8 mouse cellular contexts compared by ENCODE assay signal in the genomic region with DNA sequence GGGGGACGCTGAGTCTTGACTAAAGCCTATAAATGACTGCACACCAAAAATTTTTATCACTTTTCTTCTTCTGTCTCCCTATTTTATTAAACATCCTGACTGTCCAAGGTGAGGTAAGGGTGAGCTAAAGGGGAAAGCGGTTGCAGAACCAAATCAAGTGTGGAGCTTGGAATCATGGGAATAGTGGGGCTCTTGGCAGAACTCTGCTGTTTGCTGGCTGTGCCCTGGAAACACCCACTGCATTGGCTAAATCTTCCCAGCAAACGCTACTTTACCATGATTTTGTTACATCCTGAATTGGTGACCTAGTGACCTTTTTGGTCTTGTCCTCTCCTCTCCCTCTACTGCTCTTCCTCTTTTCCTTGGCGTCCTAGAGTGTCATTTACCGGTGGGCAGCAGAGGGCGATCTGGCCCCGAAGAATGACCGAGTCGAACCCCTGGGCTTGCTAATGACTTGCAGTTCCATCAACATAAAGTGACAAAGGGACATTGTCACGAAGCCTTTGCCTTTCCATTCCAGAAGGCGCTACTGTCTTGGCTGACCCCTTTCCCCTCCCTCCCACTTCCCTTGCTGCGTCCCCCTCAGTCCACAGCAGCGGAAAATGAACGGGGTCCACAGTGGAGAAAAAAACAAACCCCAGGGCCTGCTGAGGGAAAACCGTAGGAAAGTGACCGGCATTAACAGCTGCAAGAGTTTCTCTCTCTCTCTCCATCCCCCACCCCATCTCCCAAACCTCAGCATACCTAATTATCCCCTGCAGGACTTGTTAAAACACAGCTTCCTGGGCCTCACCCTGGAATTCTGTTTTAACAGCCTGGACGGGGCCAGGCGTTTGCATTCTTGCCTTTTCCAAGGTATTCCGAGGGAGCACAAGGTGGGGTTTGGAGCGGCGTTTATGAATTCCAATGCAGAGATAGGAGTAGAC. TPM values are rescaled to one million over a fixed set of nuclear protein-coding genes. Genes with fewer than 3 reads are reported as not detected.
DNase-seq lines count a peak whose midpoint lies in the region; ATAC-seq and TF ChIP-seq lines count a peak whose summit lies in the region.

No protein-coding gene starts in this region.

- peak; percentile 77 for ATAC-seq in erythroid progenitor cell, adult 5-6 weeks (replicated peaks; ENCODE audit: low FRiP score, poor library complexity, severe bottlenecking)
- ATAC-seq in heart, embryonic 12.5 days (ENCODE audit: insufficient number of reproducible peaks, low FRiP score) = peak; percentile 54; the same call in 1 of the 2 replicates
- ATAC-seq in liver, embryonic 12.5 days = no peak
- ATAC-seq in neural tube, embryonic 12.5 days (ENCODE audit: low FRiP score, low read depth) = peak; percentile 77
- peak; percentile 72 for ATAC-seq in stomach, postnatal 0 days (ENCODE audit: low FRiP score, low TSS enrichment)

- peak overlapping the region; percentile 64 for H3K4me2 ChIP-seq in heart, embryonic 12.5 days
- peak overlapping the region; percentile 45 for H3K4me2 ChIP-seq in liver, embryonic 12.5 days
- peak overlapping the region; percentile 58 for H3K4me2 ChIP-seq in neural tube, embryonic 12.5 days (replicated peaks)
- peak overlapping the region; percentile 52 for H3K4me2 ChIP-seq in stomach, postnatal 0 days (replicated peaks; ENCODE audit: low read depth)

- H3K4me1 ChIP-seq in heart, embryonic 12.5 days (replicated peaks) = peaks cover 14% of the 10 kb centered on the region
- peaks cover 8% of the 10 kb centered on the region; the same call in 1 of the 2 replicates for H3K4me1 ChIP-seq in liver, embryonic 12.5 days
- H3K4me1 ChIP-seq in neural tube, embryonic 12.5 days = peaks cover 11% of the 10 kb centered on the region
- H3K4me1 ChIP-seq in stomach, postnatal 0 days (replicated peaks; ENCODE audit: control insufficient read depth, insufficient read depth) = no peaks in the 10 kb centered on the region

- DNase-seq in A20 (ENCODE audit: low read depth, low spot score) = peak; percentile 46
- DNase-seq in brain, embryonic 18.5 days (ENCODE audit: low read depth, low spot score) = peak; percentile 30
- peak; percentile 83 for DNase-seq in kidney, postnatal 10 days
- peak; percentile 77 for DNase-seq in stomach, postnatal 0 days (ENCODE audit: low spot score)

- peak overlapping the region; percentile 19; the same call in 1 of the 2 replicates for H3K27ac ChIP-seq in heart, embryonic 12.5 days (ENCODE audit: poor library complexity, severe bottlenecking)
- no peak overlapping the region for H3K27ac ChIP-seq in liver, embryonic 12.5 days
- peak overlapping the region; percentile 59; the same call in 1 of the 2 replicates for H3K27ac ChIP-seq in neural tube, embryonic 12.5 days
- H3K27ac ChIP-seq in stomach, postnatal 0 days (replicated peaks) = peak overlapping the region; percentile 45; the same call in 1 of the 2 replicates

- H3K9me3 ChIP-seq in heart, embryonic 12.5 days (replicated peaks) = no peaks in the 10 kb centered on the region
- H3K9me3 ChIP-seq in liver, embryonic 12.5 days (replicated peaks) = no peaks in the 10 kb centered on the region
- H3K9me3 ChIP-seq in neural tube, embryonic 12.5 days = no peaks in the 10 kb centered on the region
- H3K9me3 ChIP-seq in stomach, postnatal 0 days (ENCODE audit: control insufficient read depth, low read length) = no peaks in the 10 kb centered on the region

- 10% methylated on average over 21 of the region's 21 CpGs for WGBS in heart, embryonic 12.5 days
- 22% methylated on average over 21 of the region's 21 CpGs for WGBS in liver, embryonic 12.5 days (ENCODE audit: insufficient replicate concordance)
- WGBS in neural tube, embryonic 12.5 days = 3% methylated on average over 21 of the region's 21 CpGs
- WGBS in stomach, postnatal 0 days = 9% methylated on average over 21 of the region's 21 CpGs

- TF ChIP-seq EP300 in stomach, postnatal 0 days (optimal IDR thresholded peaks at IDR 0.05) = no peak

- no peaks in the 10 kb centered on the region for H3K27me3 ChIP-seq in heart, embryonic 12.5 days (replicated peaks)
- H3K27me3 ChIP-seq in liver, embryonic 12.5 days (replicated peaks) = no peaks in the 10 kb centered on the region
- H3K27me3 ChIP-seq in neural tube, embryonic 12.5 days (replicated peaks) = no peaks in the 10 kb centered on the region
- H3K27me3 ChIP-seq in stomach, postnatal 0 days (ENCODE audit: control insufficient read depth, insufficient read depth, low read length) = no peaks in the 10 kb centered on the region

- peak overlapping the region; percentile 33 for H3K4me3 ChIP-seq in heart, embryonic 12.5 days
- no peak overlapping the region for H3K4me3 ChIP-seq in liver, embryonic 12.5 days
- peak overlapping the region; percentile 13; the same call in 1 of the 2 replicates for H3K4me3 ChIP-seq in neural tube, embryonic 12.5 days
- H3K4me3 ChIP-seq in stomach, postnatal 0 days (ENCODE audit: low read depth, low read length) = peak overlapping the region; percentile 14; the same call in 1 of the 2 replicates

- H3K9ac ChIP-seq in heart, embryonic 12.5 days = peak overlapping the region; percentile 67
- no peak overlapping the region for H3K9ac ChIP-seq in liver, embryonic 12.5 days
- H3K9ac ChIP-seq in neural tube, embryonic 12.5 days = peak overlapping the region; percentile 45; the same call in 1 of the 2 replicates
- 0 out of 2 replicates have a peak overlapping the region, but pooled peaks have one; percentile 23 for H3K9ac ChIP-seq in stomach, postnatal 0 days (ENCODE audit: low read length)

- TF ChIP-seq CTCF in stomach, postnatal 0 days (IDR thresholded peaks at IDR 0.05; ENCODE audit: low read depth) = peak; percentile 89

- no peaks in the 10 kb centered on the region for H3K36me3 ChIP-seq in heart, embryonic 12.5 days
- no peaks in the 10 kb centered on the region for H3K36me3 ChIP-seq in liver, embryonic 12.5 days
- no peaks in the 10 kb centered on the region for H3K36me3 ChIP-seq in neural tube, embryonic 12.5 days
- H3K36me3 ChIP-seq in stomach, postnatal 0 days (ENCODE audit: control insufficient read depth, insufficient read depth, low read length) = no peaks in the 10 kb centered on the region

RNA-seq across cellular contexts. Expression of a gene that starts 29.7 kb away (rescaled TPM):
- 12.2 and 14.8 TPM in 2 replicates for total RNA-seq in erythroid progenitor cell, adult 5-6 weeks (2015; ENCODE audit: low replicate concordance)
- 23.6 and 42.6 TPM in 2 replicates for total RNA-seq in erythroid progenitor cell, adult 5-6 weeks (2017; ENCODE audit: low replicate concordance)
- polyA plus RNA-seq in heart, embryonic 12.5 days (2016; fragmentation: Nextera tagmentation; extraction: Ambion mirVana) = 14.4 and 16.0 TPM in 2 replicates
- 5.4 and 6.8 TPM in 2 replicates for polyA plus RNA-seq in liver, embryonic 12.5 days (2016; fragmentation: Nextera tagmentation; extraction: Ambion mirVana)
- polyA plus RNA-seq in neural tube, embryonic 12.5 days (2016; fragmentation: Nextera tagmentation; extraction: Ambion mirVana) = 30.9 and 33.1 TPM in 2 replicates
- 6.0 and 6.6 TPM in 2 replicates for polyA plus RNA-seq in stomach, postnatal 0 days (2015; fragmentation: Nextera tagmentation; extraction: Ambion mirVana)

Comparison
In these comparisons a context has a peak if more than half of its experiments do, and no peak if none do; other contexts are left out.
1. DNase-seq: peak in every context shown above with its lines; median percentile 83 in kidney, postnatal 10 days; 77 in stomach, postnatal 0 days; 46 in A20; 30 in brain, embryonic 18.5 days.